Mouse (Mus musculus) left cerebral cortex, adult 8-10 months (tissue): ENCODE data around the gene Arl6. TPM values are rescaled to one million over a fixed set of nuclear protein-coding genes. Genes with fewer than 3 reads are reported as not detected.

Experiments used
- DNase-seq, 2 experiments: peaks; one replicate each; pipeline ENCODE4 v3.0.0; 2022; ENCODE audit warnings: low spot score in 2 of 2
- total RNA-seq, 4 experiments: library from RNA; stranded (reverse); gene quantifications; 2 replicates each; pipeline ENCODE4 v1.2.4; 2022

The Arl6 gene
- total RNA-seq, 4 experiments from 2014 or later: 26.6 to 31.1 (median 28.9) TPM

DNA sequence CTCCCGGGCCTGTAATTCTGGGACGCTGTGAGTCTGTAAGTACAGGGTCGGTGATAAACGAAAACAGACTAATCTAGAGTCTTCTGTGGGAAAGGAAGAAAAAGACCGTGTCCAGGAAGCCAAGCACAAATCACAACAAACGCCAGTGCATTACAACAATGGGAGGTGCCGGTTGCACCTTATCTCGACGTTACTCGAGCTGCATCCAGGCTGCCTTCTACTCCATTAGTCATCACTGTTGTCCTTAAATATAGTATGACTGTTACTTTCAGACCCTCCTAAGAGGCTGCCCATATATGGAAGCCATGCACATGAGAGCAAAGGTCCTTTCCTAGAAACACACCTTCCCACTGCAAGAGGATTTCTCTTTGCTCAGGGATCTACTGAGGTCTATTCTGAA is 51.4 kb downstream of the Arl6 start:
- no peak for DNase-seq

DNA sequence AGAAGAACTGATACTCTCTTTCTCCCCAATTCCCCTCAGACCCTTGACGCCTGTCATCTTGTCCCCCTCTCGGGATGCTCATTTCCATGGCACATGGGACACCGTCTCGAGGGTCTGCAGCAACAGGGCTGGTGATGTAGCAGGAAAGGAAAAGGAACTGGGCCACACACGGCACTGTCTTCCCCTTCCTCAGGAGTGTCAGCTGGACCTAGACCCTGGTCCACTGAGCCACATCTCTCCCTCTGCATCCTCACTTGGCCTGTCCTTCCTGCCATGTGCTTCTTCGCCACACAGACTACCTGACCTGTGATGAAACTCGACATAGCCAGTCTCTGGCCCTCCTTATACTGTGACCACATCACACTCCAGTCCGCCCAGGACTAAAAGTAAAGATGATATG is 52.3 kb downstream of the Arl6 start:
- DNase-seq: no peak

DNA sequence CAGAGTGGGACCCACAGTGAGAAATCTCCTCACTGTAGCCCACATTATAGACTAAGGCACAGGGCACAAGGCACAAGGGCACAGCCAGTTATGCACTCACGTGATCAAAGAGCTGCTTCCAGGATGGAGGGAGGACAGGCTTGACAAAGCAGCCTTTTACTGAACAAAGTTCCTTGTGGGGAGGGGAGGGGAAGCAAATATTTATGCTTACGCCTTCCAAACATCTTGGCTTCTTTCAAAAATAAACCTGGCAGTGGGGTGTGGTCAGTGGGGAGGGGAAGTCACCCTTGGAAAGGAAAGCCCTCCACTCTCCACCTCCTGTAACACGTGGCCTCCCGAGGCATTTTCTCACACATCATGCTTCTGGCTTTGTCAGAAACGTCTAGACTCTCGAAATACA is 52.9 kb downstream of the Arl6 start:
- no peak for DNase-seq

DNA sequence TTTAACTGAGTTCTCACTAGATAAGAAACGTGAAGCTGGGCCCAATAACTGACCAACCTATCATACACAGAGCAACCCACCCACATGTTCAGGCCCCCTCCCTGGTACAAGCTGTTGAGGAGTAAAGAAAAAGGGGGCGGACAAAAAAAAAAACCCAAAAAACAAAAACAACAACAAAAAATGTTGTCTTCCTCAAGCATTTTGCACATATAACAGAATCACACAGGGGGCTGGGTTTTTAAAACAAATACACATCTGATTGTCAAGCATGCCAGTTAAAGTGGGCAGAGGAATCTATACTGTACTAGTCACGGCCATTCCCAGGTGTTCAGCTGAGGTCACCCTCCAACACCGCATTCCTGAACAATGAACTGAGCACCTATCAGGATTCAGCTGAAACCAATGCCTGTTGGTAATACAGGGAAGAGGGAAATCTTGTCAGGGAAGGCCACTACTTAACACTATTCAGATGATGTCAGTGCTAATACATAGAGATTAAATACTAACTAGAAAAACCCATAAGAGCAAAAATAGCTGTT is 53.4 kb downstream of the Arl6 start:
- DNase-seq: no peak

DNA sequence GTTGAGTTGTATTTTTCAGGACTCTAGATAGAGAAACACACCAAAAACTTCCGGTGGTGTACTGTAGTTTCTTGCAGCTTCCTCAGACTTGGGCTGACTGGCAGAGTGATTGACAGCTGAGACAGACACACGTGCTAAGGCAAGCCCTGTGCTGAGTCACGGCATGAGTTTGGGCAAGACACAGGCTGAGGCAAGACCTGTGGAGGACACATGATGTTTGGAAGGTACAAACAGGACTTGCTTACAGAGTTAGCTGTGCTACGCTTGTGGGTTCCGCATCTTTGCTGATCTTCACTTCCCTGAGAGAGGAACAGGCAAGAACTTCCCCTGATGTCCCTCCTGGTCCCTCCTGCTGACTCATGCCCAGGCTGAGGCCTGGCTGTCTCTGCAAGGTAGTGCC is 55.7 kb downstream of the Arl6 start:
- DNase-seq: no peak

DNA sequence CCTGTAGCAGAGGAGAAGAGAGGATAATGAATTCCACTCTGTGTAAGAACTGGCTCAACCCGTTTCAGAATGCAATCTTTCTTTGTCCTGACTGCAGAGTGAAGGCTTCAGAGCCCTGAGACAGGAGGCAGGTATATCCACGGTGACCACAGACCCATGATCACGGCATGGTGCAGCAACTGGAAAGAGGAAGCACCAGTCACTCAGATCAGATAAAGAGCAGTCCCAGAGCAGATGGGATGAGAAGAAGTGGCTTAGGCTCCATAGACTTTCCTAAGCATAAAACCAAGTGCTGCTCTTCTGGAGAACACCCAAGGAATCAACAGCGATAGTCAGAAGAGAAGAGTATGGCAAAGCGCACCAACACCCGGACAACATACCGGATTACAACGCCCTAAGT is 60.0 kb downstream of the Arl6 start:
- no peak for DNase-seq

DNA sequence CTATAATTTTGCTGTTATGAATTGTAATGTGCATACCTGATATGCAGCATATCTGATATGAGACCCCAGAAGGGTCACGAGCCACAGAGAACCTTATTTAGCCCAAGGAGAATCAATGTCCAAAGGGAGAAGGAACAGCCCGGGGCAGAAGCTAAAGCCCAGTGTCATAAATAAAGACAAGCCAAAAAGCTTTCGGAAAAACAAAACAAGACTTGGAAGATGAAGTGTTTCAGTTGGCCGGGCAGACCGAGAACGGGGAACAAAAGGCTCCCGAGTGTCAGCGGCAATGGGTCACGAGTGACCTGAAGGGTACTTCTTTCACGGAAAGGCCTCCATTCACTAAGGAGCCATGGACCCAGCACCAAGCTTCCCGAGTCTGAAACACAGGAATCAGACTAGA is 65.2 kb downstream of the Arl6 start:
- DNase-seq: no peak

DNA sequence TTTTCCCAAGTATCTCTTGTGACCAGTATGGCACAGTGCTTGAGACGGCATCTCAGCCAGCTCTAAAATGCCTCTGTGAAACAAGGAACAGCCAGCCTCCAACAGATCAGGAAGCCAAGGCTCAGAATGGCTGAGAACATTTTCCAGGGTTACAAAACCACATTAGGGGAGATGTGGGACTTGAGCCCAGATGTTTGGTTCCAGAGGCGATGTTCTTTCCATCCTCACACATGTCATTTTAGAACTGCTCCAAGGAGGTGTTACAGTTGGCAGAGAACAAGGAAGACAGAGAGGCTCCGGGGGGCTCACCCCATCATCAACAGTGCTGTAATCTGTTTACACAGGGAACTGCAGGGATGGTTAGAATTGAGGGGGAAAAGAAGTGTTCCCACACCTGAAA is 66.5 kb downstream of the Arl6 start:
- DNase-seq: no peak

DNA sequence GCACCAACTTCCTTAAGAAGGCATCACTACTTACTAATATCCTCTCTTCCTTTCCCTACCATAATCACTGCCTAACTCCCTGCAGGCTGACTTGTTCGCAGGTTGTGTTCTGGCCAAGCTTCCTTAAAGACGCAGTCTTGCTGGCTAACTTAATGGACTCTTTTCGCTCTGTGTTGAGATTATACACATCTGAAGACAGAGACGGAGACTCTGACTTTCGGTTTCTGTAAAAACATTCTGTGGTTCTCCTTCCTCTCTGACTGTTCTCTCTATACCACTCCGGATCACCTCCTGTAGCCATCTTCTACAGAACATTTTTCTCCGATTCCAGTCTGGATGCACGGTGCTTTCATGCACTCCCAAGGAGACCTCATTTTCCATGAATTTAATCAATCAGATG is 68.4 kb downstream of the Arl6 start:
- DNase-seq: no peak

DNA sequence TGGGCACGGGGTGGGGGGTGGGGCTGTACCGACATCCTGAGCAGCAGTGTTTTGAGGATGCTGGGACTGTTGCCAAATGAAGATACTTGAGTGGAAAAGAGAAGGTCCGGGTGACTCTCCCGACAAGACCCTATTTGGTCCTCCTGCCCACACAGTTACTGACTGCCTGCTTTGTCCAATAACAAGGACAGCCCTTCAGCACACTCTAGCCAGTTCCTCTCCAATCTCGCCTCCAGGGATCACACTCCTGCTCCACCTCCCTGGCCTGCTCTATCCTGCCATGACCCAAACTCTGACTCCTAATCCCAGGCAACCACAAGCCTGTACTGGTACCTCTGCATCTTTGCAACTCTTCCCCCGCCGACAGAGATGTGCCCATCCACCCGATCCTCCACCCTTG is 69.4 kb downstream of the Arl6 start:
- DNase-seq: no peak

DNA sequence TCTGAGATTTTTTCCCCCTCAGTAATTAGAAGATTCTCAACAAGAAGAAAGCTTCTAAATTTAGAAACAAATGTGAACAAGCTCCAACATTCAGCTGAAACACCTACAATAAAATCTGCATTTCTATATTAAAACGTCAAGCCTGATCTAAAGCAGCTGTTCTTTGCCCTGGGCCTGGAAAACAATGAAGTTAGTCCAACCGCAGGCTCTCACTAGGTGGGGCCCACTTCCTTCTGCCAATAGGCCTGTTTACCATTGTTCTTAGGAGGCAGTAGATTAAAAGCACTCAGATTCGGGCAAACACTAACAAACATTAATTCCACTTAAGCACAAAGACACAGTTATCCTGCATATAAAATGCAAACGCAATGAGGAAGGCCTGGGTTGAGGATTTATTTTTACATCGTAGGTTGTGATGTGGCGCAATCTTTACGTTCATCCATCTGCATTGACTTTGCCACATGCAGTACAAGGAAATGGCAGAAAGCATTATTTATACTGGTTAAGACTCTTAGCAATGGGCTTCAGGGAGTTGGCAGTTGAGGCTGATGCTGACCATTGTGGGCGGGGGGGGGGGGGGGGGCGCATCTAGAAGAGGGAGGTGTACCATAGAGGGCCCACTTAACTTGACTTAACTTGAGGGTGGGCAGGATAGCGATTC is 71.3 kb downstream of the Arl6 start:
- no peak for DNase-seq

DNA sequence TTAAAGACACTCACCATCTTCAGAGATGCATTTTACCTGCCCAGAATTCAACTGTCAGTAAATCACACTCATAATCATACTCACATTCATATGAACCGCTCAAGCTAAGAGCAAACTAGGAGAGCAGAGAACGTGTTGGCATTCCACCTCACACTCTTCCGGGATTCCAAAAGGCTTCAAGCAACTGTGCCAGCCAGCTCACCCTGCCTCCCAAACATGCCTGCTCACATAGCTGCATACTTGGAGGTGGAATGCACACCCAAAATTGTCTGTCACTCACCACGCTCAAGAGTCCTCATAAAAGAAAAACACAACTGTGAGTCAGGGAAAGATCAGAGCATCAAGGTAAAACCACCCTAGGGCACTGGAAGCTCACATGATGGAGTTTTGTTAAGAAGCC is 72.8 kb downstream of the Arl6 start:
- DNase-seq: no peak

DNA sequence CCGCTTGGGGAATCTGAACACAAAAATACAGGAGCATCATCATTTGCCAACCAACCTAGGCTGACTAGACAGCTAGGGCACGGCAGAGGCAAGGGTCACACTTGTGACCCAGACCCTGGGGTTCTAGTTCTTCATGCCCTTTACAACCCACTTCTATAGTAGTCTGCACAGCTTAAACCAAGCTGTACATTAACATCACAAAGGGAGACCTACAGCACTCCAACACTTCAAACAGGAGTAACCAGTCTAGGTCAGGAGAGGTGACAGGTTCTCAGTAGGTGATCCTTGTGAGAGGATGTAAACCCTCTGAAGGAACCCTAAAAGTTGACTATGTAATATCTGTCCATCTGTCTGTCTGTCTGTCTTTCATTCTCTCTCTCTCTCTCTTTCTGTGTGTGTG is 73.6 kb downstream of the Arl6 start:
- no peak for DNase-seq

DNA sequence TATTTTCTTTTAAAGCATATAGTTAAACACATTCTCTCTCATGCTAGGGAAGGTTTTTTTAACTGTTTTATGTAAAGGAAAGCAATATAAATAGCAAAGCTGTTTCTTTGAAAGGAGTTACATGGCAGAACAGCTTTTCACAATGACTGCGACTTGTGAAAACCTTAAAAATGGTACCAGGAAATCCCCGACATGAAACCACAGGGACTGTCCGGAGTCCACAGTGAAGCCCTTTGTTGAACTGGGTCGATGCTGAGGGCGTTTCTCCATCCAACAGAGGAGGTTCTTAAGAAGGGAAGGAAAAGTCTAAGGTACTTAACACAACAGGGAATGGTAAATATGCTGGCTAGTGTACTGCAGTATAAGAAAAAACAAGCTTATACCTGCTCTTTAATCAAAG is 75.2 kb downstream of the Arl6 start:
- DNase-seq: no peak

Other genes with a start within 250 kb of the Arl6 start
- gene Gabrr3, start 232.1 kb downstream of the Arl6 start, total RNA-seq: under 1 TPM in 3 of 4 experiments, not detected in 1; 0.11 to 0.22 (median 0.11) TPM
- gene Riox2, start 167.6 kb downstream of the Arl6 start, total RNA-seq: 10 to 100 TPM; 14.2 to 15.7 (median 14.8) TPM
- 1 to 10 TPM; 6.6 to 8.7 (median 8.2) TPM for gene Crybg3, start 38.4 kb downstream of the Arl6 start, total RNA-seq